Mouse (Mus musculus): Measurements from ENCODE around the gene Rap1b. TPM values are rescaled to one million over a fixed set of nuclear protein-coding genes. Genes with fewer than 3 reads are reported as not detected.

Rap1b gene
- total and polyA plus RNA-seq, 2 experiments from 2014 or later, result 46.1 to 105 TPM

DNA sequence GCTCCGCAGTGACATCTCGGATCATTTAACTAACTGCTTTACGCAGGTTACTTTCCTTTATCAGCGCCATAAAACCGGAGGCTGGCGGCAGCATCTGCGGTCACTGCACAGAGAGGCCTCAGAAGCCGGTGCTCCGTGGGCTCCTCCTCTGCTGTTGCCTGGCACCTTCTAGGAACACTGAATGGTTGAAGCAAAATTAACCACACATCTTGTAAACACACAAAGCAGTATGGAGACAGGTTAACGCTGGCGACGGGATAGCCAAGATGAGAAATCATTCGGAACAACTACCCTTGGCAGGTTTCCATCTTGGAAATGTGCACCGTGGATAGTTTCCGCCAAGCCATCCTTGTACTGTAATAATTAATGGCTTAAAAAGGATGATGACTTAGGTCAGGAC, 43.0 kb upstream of the Rap1b start:
- H3K27me3 ChIP-seq (ENCODE audit: control insufficient read depth, insufficient read depth, low read length), result no peaks in the 10 kb centered on the region
- DNase-seq (ENCODE audit: low spot score) (no peak), ATAC-seq (ENCODE audit: insufficient read depth, low read depth) (no peak)
- no peak overlapping the region for H3K4me2 ChIP-seq (ENCODE audit: low read depth, low read length)
- WGBS, result 81% methylated on average over 15 of the region's 15 CpGs
- no peaks in the 10 kb centered on the region for H3K9me3 ChIP-seq (replicated peaks; ENCODE audit: control insufficient read depth, low read length)
- no peak overlapping the region for H3K27ac ChIP-seq (ENCODE audit: low read depth)
- TF ChIP-seq CTCF (IDR thresholded peaks at IDR 0.05; ENCODE audit: low read depth) (no peak), EP300 (IDR thresholded peaks at IDR 0.05; ENCODE audit: low read depth) (no peak)
- H3K9ac ChIP-seq (replicated peaks; ENCODE audit: low read depth, low read length), result no peak overlapping the region
- H3K4me3 ChIP-seq (ENCODE audit: low read depth, low read length), result no peak overlapping the region
- H3K4me1 ChIP-seq (ENCODE audit: control insufficient read depth, insufficient read depth), result no peaks in the 10 kb centered on the region
- no peaks in the 10 kb centered on the region for H3K36me3 ChIP-seq (replicated peaks; ENCODE audit: control insufficient read depth, insufficient read depth, low read length)

GRCm38 (mm10) chr10:117885358-117885757, 39.5 kb upstream of the Rap1b start:
- Histone ChIP-seq H3K9me3 (replicated peaks; ENCODE audit: control insufficient read depth, low read length) (no peaks in the 10 kb centered on the region), H3K4me3 (ENCODE audit: low read depth, low read length) (no peak overlapping the region), H3K9ac (replicated peaks; ENCODE audit: low read depth, low read length) (no peak overlapping the region), H3K27me3 (ENCODE audit: control insufficient read depth, insufficient read depth, low read length) (no peaks in the 10 kb centered on the region), H3K4me1 (ENCODE audit: control insufficient read depth, insufficient read depth) (no peaks in the 10 kb centered on the region), H3K36me3 (replicated peaks; ENCODE audit: control insufficient read depth, insufficient read depth, low read length) (no peaks in the 10 kb centered on the region), H3K27ac (ENCODE audit: low read depth) (no peak overlapping the region), H3K4me2 (ENCODE audit: low read depth, low read length) (no peak overlapping the region)
- DNase-seq (ENCODE audit: low spot score) (no peak), ATAC-seq (ENCODE audit: insufficient read depth, low read depth) (no peak)
- TF ChIP-seq CTCF (IDR thresholded peaks at IDR 0.05; ENCODE audit: low read depth) (no peak), EP300 (IDR thresholded peaks at IDR 0.05; ENCODE audit: low read depth) (no peak)
- 39% methylated on average over 4 of the region's 4 CpGs for WGBS

GRCm38 (mm10) chr10:117884760-117885159, 38.9 kb upstream of the Rap1b start:
- Histone ChIP-seq H3K4me1 (ENCODE audit: control insufficient read depth, insufficient read depth) (no peaks in the 10 kb centered on the region), H3K27ac (ENCODE audit: low read depth) (no peak overlapping the region), H3K4me3 (ENCODE audit: low read depth, low read length) (no peak overlapping the region), H3K4me2 (ENCODE audit: low read depth, low read length) (no peak overlapping the region), H3K36me3 (replicated peaks; ENCODE audit: control insufficient read depth, insufficient read depth, low read length) (no peaks in the 10 kb centered on the region), H3K27me3 (ENCODE audit: control insufficient read depth, insufficient read depth, low read length) (no peaks in the 10 kb centered on the region), H3K9me3 (replicated peaks; ENCODE audit: control insufficient read depth, low read length) (no peaks in the 10 kb centered on the region), H3K9ac (replicated peaks; ENCODE audit: low read depth, low read length) (no peak overlapping the region)
- DNase-seq (ENCODE audit: low spot score), result no peak
- ATAC-seq (ENCODE audit: insufficient read depth, low read depth), result no peak
- WGBS, result 80% methylated on average over 5 of the region's 5 CpGs
- TF ChIP-seq CTCF (IDR thresholded peaks at IDR 0.05; ENCODE audit: low read depth) (no peak), EP300 (IDR thresholded peaks at IDR 0.05; ENCODE audit: low read depth) (no peak)

DNA sequence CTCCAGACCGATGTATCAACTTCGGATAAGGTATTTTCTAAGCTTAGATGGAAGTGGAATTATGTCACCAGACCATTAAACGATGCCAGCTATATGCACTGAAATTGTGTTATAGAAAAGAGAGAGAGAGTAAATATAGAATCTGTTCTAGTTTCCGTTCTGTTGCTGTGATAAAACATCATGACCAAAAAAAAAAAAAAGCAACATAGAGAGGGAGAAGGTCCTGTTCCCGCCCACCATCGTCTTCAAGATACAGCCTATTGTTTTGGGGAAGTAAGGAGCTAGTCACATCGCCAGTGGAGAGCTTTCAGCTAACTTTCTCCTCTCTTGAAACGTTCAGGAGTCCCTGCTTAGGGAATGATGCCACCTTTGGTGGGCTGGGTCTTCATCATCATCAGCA, 37.6 kb upstream of the Rap1b start:
- H3K36me3 ChIP-seq (replicated peaks; ENCODE audit: control insufficient read depth, insufficient read depth, low read length), result no peaks in the 10 kb centered on the region
- 80% methylated on average over 8 of the region's 8 CpGs for WGBS
- DNase-seq (ENCODE audit: low spot score) (no peak), ATAC-seq (ENCODE audit: insufficient read depth, low read depth) (no peak)
- no peaks in the 10 kb centered on the region for H3K9me3 ChIP-seq (replicated peaks; ENCODE audit: control insufficient read depth, low read length)
- H3K9ac ChIP-seq (replicated peaks; ENCODE audit: low read depth, low read length), result no peak overlapping the region
- no peak overlapping the region for H3K4me3 ChIP-seq (ENCODE audit: low read depth, low read length)
- H3K4me1 ChIP-seq (ENCODE audit: control insufficient read depth, insufficient read depth), result no peaks in the 10 kb centered on the region
- no peak overlapping the region for H3K27ac ChIP-seq (ENCODE audit: low read depth)
- H3K27me3 ChIP-seq (ENCODE audit: control insufficient read depth, insufficient read depth, low read length), result no peaks in the 10 kb centered on the region
- no peak for TF ChIP-seq CTCF (IDR thresholded peaks at IDR 0.05; ENCODE audit: low read depth)
- no peak for TF ChIP-seq EP300 (IDR thresholded peaks at IDR 0.05; ENCODE audit: low read depth)
- no peak overlapping the region for H3K4me2 ChIP-seq (ENCODE audit: low read depth, low read length)

DNA sequence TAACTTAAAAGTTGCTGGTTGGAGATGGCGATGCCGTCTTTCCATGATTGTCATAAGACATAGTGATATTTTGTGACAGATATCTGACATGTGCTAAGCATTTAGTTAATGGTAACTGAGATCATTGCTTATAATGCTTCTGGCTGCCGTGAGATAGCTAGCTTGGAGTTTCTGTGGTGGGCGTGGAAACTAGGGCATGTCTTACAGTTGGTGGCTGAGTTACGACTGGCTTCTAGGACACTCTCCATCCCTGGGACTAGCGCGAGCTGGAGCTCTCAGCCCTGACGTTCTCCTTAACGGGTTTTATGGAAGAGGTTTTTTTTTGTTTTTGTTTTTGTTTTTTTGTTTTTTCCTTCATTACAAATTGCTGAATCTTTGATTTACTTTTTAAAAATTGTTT, 32.8 kb upstream of the Rap1b start:
- Histone ChIP-seq H3K27me3 (ENCODE audit: control insufficient read depth, insufficient read depth, low read length) (no peaks in the 10 kb centered on the region), H3K27ac (ENCODE audit: low read depth) (no peak overlapping the region), H3K9me3 (replicated peaks; ENCODE audit: control insufficient read depth, low read length) (no peaks in the 10 kb centered on the region), H3K36me3 (replicated peaks; ENCODE audit: control insufficient read depth, insufficient read depth, low read length) (no peaks in the 10 kb centered on the region), H3K9ac (replicated peaks; ENCODE audit: low read depth, low read length) (no peak overlapping the region), H3K4me2 (ENCODE audit: low read depth, low read length) (no peak overlapping the region), H3K4me1 (ENCODE audit: control insufficient read depth, insufficient read depth) (no peaks in the 10 kb centered on the region), H3K4me3 (ENCODE audit: low read depth, low read length) (no peak overlapping the region)
- 84% methylated on average over 9 of the region's 9 CpGs for WGBS
- no peak for DNase-seq (ENCODE audit: low spot score)
- TF ChIP-seq CTCF (IDR thresholded peaks at IDR 0.05; ENCODE audit: low read depth), result no peak
- TF ChIP-seq EP300 (IDR thresholded peaks at IDR 0.05; ENCODE audit: low read depth), result no peak
- no peak for ATAC-seq (ENCODE audit: insufficient read depth, low read depth)

- DNase-seq (ENCODE audit: low spot score) (no peak), ATAC-seq (ENCODE audit: insufficient read depth, low read depth) (no peak)
- H3K4me1 ChIP-seq (ENCODE audit: control insufficient read depth, insufficient read depth), result no peaks in the 10 kb centered on the region
- H3K4me2 ChIP-seq (ENCODE audit: low read depth, low read length), result no peak overlapping the region
- no peak overlapping the region for H3K4me3 ChIP-seq (ENCODE audit: low read depth, low read length)
- no peaks in the 10 kb centered on the region for H3K36me3 ChIP-seq (replicated peaks; ENCODE audit: control insufficient read depth, insufficient read depth, low read length)
- H3K27ac ChIP-seq (ENCODE audit: low read depth), result no peak overlapping the region
- H3K9me3 ChIP-seq (replicated peaks; ENCODE audit: control insufficient read depth, low read length), result no peaks in the 10 kb centered on the region
- H3K9ac ChIP-seq (replicated peaks; ENCODE audit: low read depth, low read length), result no peak overlapping the region
- no peaks in the 10 kb centered on the region for H3K27me3 ChIP-seq (ENCODE audit: control insufficient read depth, insufficient read depth, low read length)
- TF ChIP-seq CTCF (IDR thresholded peaks at IDR 0.05; ENCODE audit: low read depth) (no peak), EP300 (IDR thresholded peaks at IDR 0.05; ENCODE audit: low read depth) (no peak)
- WGBS, result 73% methylated on average over 8 of the region's 8 CpGs
These were observed 31.0 kb upstream of the Rap1b start for GRCm38 (mm10) chr10:117876801-117877200.

Data from heart, postnatal 0 days (tissue).